Mouse (Mus musculus) frontal cortex, postnatal 25 days (tissue): ENCODE measurements at regions not wholly inside any gene's neighbourhood (a gene's known extent, or its start where the extent isn't known, plus 50 kb on each side); places are given as distances from the start of the nearest gene placed in this dataset.

Source experiments
- DNase-seq, 2 experiments: peaks; one replicate each; pipeline ENCODE4 v3.0.0; 2022; ENCODE audit warnings: low spot score in 2 of 2

- no peak for DNase-seq
Measured at GRCm38 (mm10) chr1:177667041-177667791, 62.4 kb upstream of the 1700016C15Rik start.

- no peak for DNase-seq
Measured at GRCm38 (mm10) chr1:177670576-177670975, 59.0 kb upstream of the 1700016C15Rik start.

GRCm38 (mm10) chr1:177676657-177677056 is 53.0 kb upstream of the 1700016C15Rik start:
- DNase-seq, result no peak

GRCm38 (mm10) chr1:177678832-177679231 is 50.8 kb upstream of the 1700016C15Rik start:
- DNase-seq, result no peak
